Mouse (Mus musculus) cerebellum, adult 8-10 months (tissue): ENCODE measurements around the gene Tenm3.
"Not testable (repeated sequence)": the region's sequence is repeated elsewhere in the genome, so short reads cannot be mapped to it uniquely, and the experiment has no call there.

Experiments
- DNase-seq: peaks from one replicate; pipeline ENCODE4 v3.0.0; 2022

Tenm3 gene

GRCm38 (mm10) chr8:48181000-48181399, 662.8 kb downstream of the Tenm3 start:
- DNase-seq: no peak

- not testable (repeated sequence) for DNase-seq
Observed at GRCm38 (mm10) chr8:48180146-48180545, 663.6 kb downstream of the Tenm3 start.

GRCm38 (mm10) chr8:48178993-48179392, 664.8 kb downstream of the Tenm3 start:
- DNase-seq: no peak

GRCm38 (mm10) chr8:48177876-48178275, 665.9 kb downstream of the Tenm3 start:
- DNase-seq: no peak
